Mouse (Mus musculus) activated CD4-positive, CD25-positive, alpha-beta regulatory T cell, adult 4 months (primary cell): ENCODE data around the gene Gm21904. TPM values are rescaled to one million over a fixed set of nuclear protein-coding genes. Genes with fewer than 3 reads are reported as not detected.
"Not testable (repeated sequence)": the region's sequence is repeated elsewhere in the genome, so short reads cannot be mapped to it uniquely, and the experiment has no call there.

Source experiments
- ATAC-seq: one replicate; pipeline ENCODE4 v1.8.0; 2017
- polyA plus RNA-seq, 2 experiments: library from polyadenylated mRNA; unstranded; fragments of 100-300 nt; shearing (Covaris generic); gene quantifications; one replicate each; pipeline ENCODE4 v1.2.1; 2017

Gene Gm21904
- polyA plus RNA-seq, result not detected

DNA sequence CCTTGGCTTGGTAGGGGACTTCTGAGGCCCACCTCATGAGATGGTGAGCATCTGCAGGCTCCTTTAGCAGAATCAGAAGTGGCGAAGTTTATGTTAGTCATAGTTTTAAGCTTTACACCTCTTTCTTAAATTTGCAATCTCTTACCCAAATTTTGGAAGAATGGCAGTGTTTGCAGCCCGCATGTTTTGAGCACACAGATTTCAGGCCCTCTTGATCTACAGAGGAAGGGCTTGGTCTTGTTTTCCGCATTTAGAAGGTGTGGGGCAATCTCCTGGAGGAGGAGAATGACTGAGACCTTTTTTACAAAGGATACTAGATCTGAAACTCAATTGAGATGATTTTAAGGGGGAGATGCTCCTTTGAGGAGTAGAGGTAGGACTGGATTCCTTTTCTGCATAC lies at the start of gene Gm21904:
TSS of gene Gm21904 (minus strand) at position 101 of the 400 bp plus-strand sequence.
- ATAC-seq, result not testable (repeated sequence)

DNA sequence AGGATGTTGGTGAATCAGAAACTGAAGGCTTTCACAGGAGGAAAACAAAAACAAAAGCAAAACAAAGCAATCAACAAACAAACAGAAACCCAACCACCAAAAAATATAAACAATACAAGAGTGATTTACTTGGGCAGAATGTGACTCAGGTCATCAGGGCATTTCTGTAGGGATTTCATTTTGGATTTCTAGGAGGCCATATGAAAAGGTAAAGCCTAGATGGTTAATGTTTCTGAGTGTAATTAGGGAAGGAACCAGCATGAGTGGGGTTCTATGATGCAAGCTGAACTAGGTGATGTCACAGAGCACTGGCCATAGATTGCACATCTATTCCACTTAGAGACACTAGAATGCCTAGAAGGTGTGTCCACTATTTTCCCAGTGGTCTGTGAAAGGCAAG lies 28.4 kb upstream of the Gm21904 start, which contains the start of the genes Gm20772 and Gm20831:
TSS of gene Gm20772 (plus strand) at position 301 of the 400 bp plus-strand sequence.
TSS of gene Gm20831 (plus strand) at position 301 of the 400 bp plus-strand sequence.
- ATAC-seq, result not testable (repeated sequence)

Other genes starting within 250 kb of the Gm21904 start
- gene Gm20772, start 28.5 kb upstream of the Gm21904 start, polyA plus RNA-seq, result not detected
- not detected for gene Gm20831, start 28.5 kb upstream of the Gm21904 start, polyA plus RNA-seq
- not detected for gene Srsy, start 91.1 kb upstream of the Gm21904 start, polyA plus RNA-seq
- not detected for gene Gm21764, start 215.5 kb upstream of the Gm21904 start, polyA plus RNA-seq
- gene Ssty1, start 242.8 kb upstream of the Gm21904 start, polyA plus RNA-seq, result not detected